Mouse (Mus musculus): Measurements from ENCODE around the gene Trim45. TPM values are rescaled to one million over a fixed set of nuclear protein-coding genes. Genes with fewer than 3 reads are reported as not detected.

Trim45 gene
- total and polyA plus RNA-seq, 3 experiments: 2.1 to 4.4 (median 2.7) TPM

DNA sequence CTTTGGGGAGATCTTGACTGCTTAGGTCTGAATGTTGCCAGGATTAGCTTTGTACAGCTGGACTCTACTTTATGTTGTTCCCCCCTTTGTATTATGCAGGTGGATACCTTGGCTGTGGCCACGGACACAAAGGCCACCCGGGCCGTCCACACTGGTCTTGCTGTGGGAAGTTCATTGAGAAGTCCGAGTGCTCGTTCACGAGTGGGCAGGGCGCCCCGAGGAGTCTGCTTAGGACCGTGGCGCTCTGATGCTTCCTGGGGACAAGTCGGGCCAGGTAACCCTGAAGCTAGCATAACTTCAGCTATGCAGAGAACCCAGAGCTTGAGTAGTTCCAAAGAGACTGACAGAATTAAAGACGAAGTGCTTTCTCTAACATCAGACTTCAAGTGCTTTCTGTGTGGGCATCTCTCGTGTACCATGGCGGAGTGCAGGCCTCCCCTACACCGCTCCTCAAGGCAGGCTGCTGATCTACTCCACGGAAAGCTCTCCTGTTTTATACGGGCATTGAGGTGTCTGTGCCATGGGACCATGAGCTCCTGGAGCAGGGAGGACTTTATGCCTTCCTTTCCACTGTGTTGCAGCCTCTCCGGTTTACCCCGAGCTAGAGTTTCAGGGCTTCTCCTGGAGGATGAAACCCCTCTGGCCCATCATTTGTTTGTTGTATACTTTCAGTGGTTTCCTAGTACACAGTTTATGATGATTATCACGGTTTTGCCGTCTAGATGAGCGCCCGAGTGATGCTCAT is 9.5 kb downstream of the Trim45 start:
- Histone ChIP-seq H3K4me3 (replicated peaks in 1 of 3; ENCODE audit: low read depth in 2 of 3, low read length in 2 of 3, poor library complexity in 1 of 3) (no peak overlapping the region), H3K27ac (ENCODE audit: insufficient read depth, low read depth) (no peak overlapping the region), H3K27me3 (replicated peaks) (no peaks in the 10 kb centered on the region), H3K9me3 (replicated peaks; ENCODE audit: low read length) (no peaks in the 10 kb centered on the region), H3K36me3 (replicated peaks in 1 of 2; ENCODE audit: control insufficient read depth in 1 of 2, insufficient read depth in 1 of 2, low read length in 1 of 2) (peaks cover 4 to 82% of the 10 kb centered on the region in 2 experiments), H3K9ac (ENCODE audit: insufficient read depth, low read depth) (no peak overlapping the region), H3K4me1 (ENCODE audit: control insufficient read depth in 1 of 2, insufficient read depth in 2 of 2) (peaks cover 11 to 22% of the 10 kb centered on the region in 2 experiments), H3K79me2 (replicated peaks; ENCODE audit: control insufficient read depth, extremely low read depth, insufficient read depth, poor library complexity, severe bottlenecking) (no peaks in the 10 kb centered on the region), H3K4me2 (ENCODE audit: insufficient read depth, low read depth, poor library complexity, severe bottlenecking) (no peak overlapping the region)
- dilution Hi-C loops (cut with MboI; ENCODE audit: extremely low pct_ligation_motif_present, extremely low pct_unique_long_range_greater_than_20kb, low sequenced_read_pairs) (no loop called here), in situ Hi-C loops (cut with MboI; ENCODE audit: low pct_ligation_motif_present, low pct_unique_long_range_greater_than_20kb, low sequenced_read_pairs) (no loop called here)
- no peak for DNase-seq (ENCODE audit: extremely low read depth)
- TF ChIP-seq ZNF384 (IDR thresholded peaks at IDR 0.05; ENCODE audit: low read depth, low read length) (no peak), POLR2A (IDR thresholded peaks at IDR 0.05; ENCODE audit: low read depth, low read length) (no peak), HCFC1 (IDR thresholded peaks at IDR 0.05; ENCODE audit: low read depth, low read length) (no peak)

DNA sequence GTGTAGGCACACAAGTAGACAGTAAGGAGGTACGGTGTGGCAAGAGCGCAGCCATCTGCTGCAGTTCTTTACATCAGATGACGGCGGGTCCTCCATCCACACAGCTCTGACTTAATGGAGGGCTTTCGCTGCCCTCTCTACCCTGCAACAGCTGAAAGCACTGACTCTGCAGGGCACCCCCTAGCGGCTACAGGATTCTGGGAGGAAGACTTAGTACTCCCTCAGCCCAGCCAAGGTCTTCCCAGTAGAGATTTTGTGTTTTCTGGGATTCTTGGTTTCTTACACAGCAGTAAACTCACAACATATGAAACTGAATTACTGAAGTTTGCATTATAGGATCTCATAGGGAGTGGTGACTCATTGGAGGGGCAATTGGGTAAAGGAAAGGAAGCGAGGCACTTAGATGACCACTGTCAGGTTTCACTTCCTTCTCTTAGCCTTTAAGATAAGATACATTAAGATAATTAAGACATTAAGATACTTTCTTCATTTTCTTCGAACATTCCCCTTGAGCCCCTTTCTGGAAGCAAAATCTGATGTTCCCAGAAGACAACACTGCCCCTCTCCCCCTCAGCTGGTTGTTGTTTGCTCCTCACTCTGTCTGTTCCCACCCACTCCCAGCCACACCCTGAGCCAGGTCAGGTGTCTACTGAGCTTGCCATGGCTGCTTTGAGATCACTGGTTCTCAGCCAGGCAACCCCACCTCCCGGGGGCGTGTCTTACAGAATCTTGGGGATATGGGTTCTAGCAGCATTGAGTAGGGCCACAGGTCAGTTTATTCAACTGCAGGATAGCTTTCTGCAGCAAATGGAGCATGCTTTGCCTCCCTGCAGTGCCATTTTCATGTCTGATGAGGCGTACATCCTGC is 10.3 kb downstream of the Trim45 start:
- Histone ChIP-seq H3K36me3 (replicated peaks in 1 of 2; ENCODE audit: control insufficient read depth in 1 of 2, insufficient read depth in 1 of 2, low read length in 1 of 2) (peaks cover 4 to 85% of the 10 kb centered on the region in 2 experiments), H3K27me3 (replicated peaks) (no peaks in the 10 kb centered on the region), H3K4me2 (ENCODE audit: insufficient read depth, low read depth, poor library complexity, severe bottlenecking) (no peak overlapping the region), H3K27ac (ENCODE audit: insufficient read depth, low read depth) (no peak overlapping the region), H3K4me3 (replicated peaks in 1 of 3; ENCODE audit: low read depth in 2 of 3, low read length in 2 of 3, poor library complexity in 1 of 3) (no peak overlapping the region), H3K4me1 (ENCODE audit: control insufficient read depth in 1 of 2, insufficient read depth in 2 of 2) (peaks cover 11 to 15% of the 10 kb centered on the region in 2 experiments), H3K79me2 (replicated peaks; ENCODE audit: control insufficient read depth, extremely low read depth, insufficient read depth, poor library complexity, severe bottlenecking) (no peaks in the 10 kb centered on the region), H3K9ac (ENCODE audit: insufficient read depth, low read depth) (no peak overlapping the region), H3K9me3 (replicated peaks; ENCODE audit: low read length) (no peaks in the 10 kb centered on the region)
- DNase-seq (ENCODE audit: extremely low read depth): peak; percentile 54
- TF ChIP-seq RCOR1 (conservative IDR thresholded peaks at IDR 0.05; ENCODE audit: low read depth, low read length): no peak
- TF ChIP-seq ELF1 (IDR thresholded peaks at IDR 0.05; ENCODE audit: low read depth, low read length): no peak
- peak; percentile 34 for TF ChIP-seq SMC3 (IDR thresholded peaks at IDR 0.05; ENCODE audit: low read depth, low read length)
- TF ChIP-seq BHLHE40 (IDR thresholded peaks at IDR 0.05; ENCODE audit: low read depth, low read length): no peak
- peak; percentile 8 to 48; a peak in 2 of 4 replicates for TF ChIP-seq CTCF (conservative IDR thresholded peaks at IDR 0.05 in 1 of 2, IDR thresholded peaks at IDR 0.05 in 1 of 2; ENCODE audit: low read depth in 2 of 2, low read length in 2 of 2)
- no peak for TF ChIP-seq USF2 (conservative IDR thresholded peaks at IDR 0.05; ENCODE audit: low read depth, low read length)
- TF ChIP-seq CHD1 (IDR thresholded peaks at IDR 0.05; ENCODE audit: low read depth, low read length): no peak
- peak; percentile 85 for TF ChIP-seq EP300 (IDR thresholded peaks at IDR 0.05; ENCODE audit: low read length)
- TF ChIP-seq ETS1 (conservative IDR thresholded peaks at IDR 0.05; ENCODE audit: low read depth, low read length): no peak
- no peak for TF ChIP-seq NELFE (IDR thresholded peaks at IDR 0.05; ENCODE audit: low read depth, low read length)
- TF ChIP-seq HCFC1 (IDR thresholded peaks at IDR 0.05; ENCODE audit: low read depth, low read length): no peak
- no peak for TF ChIP-seq KAT2A (IDR thresholded peaks at IDR 0.05; ENCODE audit: insufficient replicate concordance, low read length)
- no peak; the same call in none of the 2 replicates for TF ChIP-seq RAD21 (IDR thresholded peaks at IDR 0.05; ENCODE audit: low read depth, low read length)
- TF ChIP-seq POLR2A (IDR thresholded peaks at IDR 0.05; ENCODE audit: low read depth, low read length): no peak
- TF ChIP-seq ZNF384 (IDR thresholded peaks at IDR 0.05; ENCODE audit: low read depth, low read length): no peak
- TF ChIP-seq MAFK (IDR thresholded peaks at IDR 0.05; ENCODE audit: insufficient replicate concordance, low read length): no peak
- TF ChIP-seq ZC3H11A (IDR thresholded peaks at IDR 0.05; ENCODE audit: low read depth, low read length): no peak
- no peak for TF ChIP-seq JUN (IDR thresholded peaks at IDR 0.05; ENCODE audit: insufficient read depth, low read depth, low read length)
- TF ChIP-seq MYC (IDR thresholded peaks at IDR 0.05; ENCODE audit: low read depth, low read length): no peak
- no peak for TF ChIP-seq POLR2AphosphoS2 (IDR thresholded peaks at IDR 0.05; ENCODE audit: low read depth, low read length)
- no peak for TF ChIP-seq ZKSCAN1 (IDR thresholded peaks at IDR 0.05; ENCODE audit: borderline replicate concordance, low read depth, low read length)
- peak; percentile 70 for TF ChIP-seq IRF4 (IDR thresholded peaks at IDR 0.05; ENCODE audit: low read depth, low read length)
- TF ChIP-seq MAX (IDR thresholded peaks at IDR 0.05; ENCODE audit: low read length): no peak
- no peak for TF ChIP-seq E2F4 (IDR thresholded peaks at IDR 0.05; ENCODE audit: insufficient replicate concordance, low read depth, low read length)
- no peak for TF ChIP-seq TCF12 (IDR thresholded peaks at IDR 0.05; ENCODE audit: low read depth, low read length)
- TF ChIP-seq NRF1 (IDR thresholded peaks at IDR 0.05; ENCODE audit: low read depth, low read length): no peak
- in situ Hi-C loops (cut with MboI; ENCODE audit: low pct_ligation_motif_present, low pct_unique_long_range_greater_than_20kb, low sequenced_read_pairs) (no loop called here), dilution Hi-C loops (cut with MboI; ENCODE audit: extremely low pct_ligation_motif_present, extremely low pct_unique_long_range_greater_than_20kb, low sequenced_read_pairs) (no loop called here)
